Mouse (Mus musculus) hindbrain, embryonic 10.5 days (tissue): ENCODE data around the gene 4931428L18Rik. TPM values are rescaled to one million over a fixed set of nuclear protein-coding genes. Genes with fewer than 3 reads are reported as not detected.

ENCODE experiments used
- DNase-seq: peaks from one replicate; pipeline ENCODE4 v3.0.0-alpha.2; 2017; ENCODE audit warnings: low spot score
- H3K27ac ChIP-seq: fragments of 300-500 bp; sonication (generic); 2 replicates; pipeline ENCODE4 v1.5.1; 2016; ENCODE audit warnings: mild to moderate bottlenecking, moderate library complexity
- H3K27me3 ChIP-seq: fragments of 300-500 bp; sonication (generic); 2 replicates; pipeline ENCODE4 v1.6.1; 2016; ENCODE audit warnings: mild to moderate bottlenecking; ENCODE audit not compliant: poor library complexity, insufficient read depth, severe bottlenecking
- H3K36me3 ChIP-seq: fragments of 300-500 bp; sonication (generic); 2 replicates; pipeline ENCODE4 v1.6.1; 2016; ENCODE audit warnings: mild to moderate bottlenecking, moderate library complexity
- H3K4me1 ChIP-seq: fragments of 300-500 bp; sonication (generic); replicated peaks from 2 replicates; pipeline ENCODE4 v1.6.1; 2016; ENCODE audit warnings: mild to moderate bottlenecking
- H3K4me3 ChIP-seq: fragments of 300-500 bp; sonication (generic); 2 replicates; pipeline ENCODE4 v1.5.1; 2016; ENCODE audit warnings: mild to moderate bottlenecking, moderate library complexity
- H3K9me3 ChIP-seq: fragments of 300-500 bp; sonication (generic); 2 replicates; pipeline ENCODE4 v1.6.1; 2016; ENCODE audit warnings: mild to moderate bottlenecking, moderate library complexity
- WGBS: fragments of 180-500 bp; shearing (Covaris S2); methylation state at CpG from one replicate; pipeline ENCODE4 v1.1.7; 2016; 5-methylcytosine and 5-hydroxymethylcytosine counted together
- polyA plus RNA-seq: library from polyadenylated mRNA; unstranded; fragments of >200 nt; fragmentation: Nextera tagmentation; extraction: Ambion mirVana; gene quantifications from 2 replicates; pipeline ENCODE4 v1.2.1, GENCODE M21; 2016

Gene 4931428L18Rik
- polyA plus RNA-seq = not detected in 2 replicates

- H3K9me3 ChIP-seq = no peaks in the 10 kb centered on the region
- DNase-seq = no peak
- H3K4me3 ChIP-seq = no peak within 1 kb of the TSS
- no peaks in the 10 kb centered on the region for H3K27me3 ChIP-seq
- 87% methylated on average over 7 of the region's 7 CpGs for WGBS
- H3K4me1 ChIP-seq = no peaks in the 10 kb centered on the region
- no peak within 1 kb of the TSS for H3K27ac ChIP-seq
- no peaks in the 10 kb centered on the region for H3K36me3 ChIP-seq
Observed at GRCm38 (mm10) chr1:31222564-31222963, at the start of gene 4931428L18Rik, which contains the start of gene Pih1d3. Gene 4931428L18Rik, minus strand, starts transcription at chr1:31222684. Gene Pih1d3, plus strand, starts transcription at chr1:31222838.

GRCm38 (mm10) chr1:31260218-31260923 lies 37.9 kb upstream of the 4931428L18Rik start:
- Histone ChIP-seq H3K4me1 (no peaks in the 10 kb centered on the region), H3K4me3 (no peak overlapping the region), H3K27me3 (no peaks in the 10 kb centered on the region), H3K36me3 (no peaks in the 10 kb centered on the region), H3K27ac (no peak overlapping the region), H3K9me3 (no peaks in the 10 kb centered on the region)
- WGBS = 81% methylated on average over 10 of the region's 10 CpGs
- DNase-seq = no peak

DNA sequence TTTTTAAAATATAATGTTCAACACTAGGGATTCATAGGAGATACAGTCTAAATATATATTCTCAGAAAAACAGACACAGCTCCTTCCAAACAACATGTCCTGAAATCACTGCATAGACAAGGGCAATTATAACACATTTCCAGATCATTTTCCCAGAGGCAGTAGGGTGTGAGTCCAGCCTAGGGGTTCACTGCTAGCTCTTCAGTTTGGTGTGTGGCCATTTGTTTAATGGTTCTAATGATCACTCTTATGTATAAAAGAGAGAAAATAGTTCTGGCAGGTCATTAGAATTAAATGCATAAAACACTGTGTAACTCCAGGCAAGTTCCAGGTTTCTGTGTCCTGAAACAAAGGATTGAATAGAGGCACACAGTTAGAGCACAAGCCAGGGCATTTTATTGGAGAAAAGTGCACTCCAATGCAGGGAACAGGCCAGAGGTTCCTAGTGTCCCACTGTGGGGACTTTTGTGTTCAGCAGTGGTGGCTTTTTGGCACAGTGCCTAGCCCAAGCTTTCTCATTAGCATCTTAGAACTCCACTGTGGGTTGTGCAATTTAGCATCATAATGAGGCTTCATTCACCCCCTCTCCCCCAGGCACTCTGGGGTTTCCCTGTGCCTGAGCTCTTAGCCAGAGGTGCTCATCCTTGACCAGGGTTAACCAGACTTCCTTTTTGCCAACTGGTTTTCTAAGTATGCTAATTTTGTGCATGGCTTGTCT lies 11.0 kb upstream of the 4931428L18Rik start:
- no peak for DNase-seq
- Histone ChIP-seq H3K27me3 (no peaks in the 10 kb centered on the region), H3K4me3 (no peak overlapping the region)

GRCm38 (mm10) chr1:31220599-31221250 lies 1.8 kb downstream of the 4931428L18Rik start:
- 93% methylated on average over 4 of the region's 4 CpGs for WGBS

More for the DNA sequence above, 11.0 kb upstream of the 4931428L18Rik start:
- Histone ChIP-seq H3K4me1 (peaks cover 6% of the 10 kb centered on the region), H3K36me3 (no peaks in the 10 kb centered on the region), H3K27ac (no peak overlapping the region), H3K9me3 (no peaks in the 10 kb centered on the region)

DNA sequence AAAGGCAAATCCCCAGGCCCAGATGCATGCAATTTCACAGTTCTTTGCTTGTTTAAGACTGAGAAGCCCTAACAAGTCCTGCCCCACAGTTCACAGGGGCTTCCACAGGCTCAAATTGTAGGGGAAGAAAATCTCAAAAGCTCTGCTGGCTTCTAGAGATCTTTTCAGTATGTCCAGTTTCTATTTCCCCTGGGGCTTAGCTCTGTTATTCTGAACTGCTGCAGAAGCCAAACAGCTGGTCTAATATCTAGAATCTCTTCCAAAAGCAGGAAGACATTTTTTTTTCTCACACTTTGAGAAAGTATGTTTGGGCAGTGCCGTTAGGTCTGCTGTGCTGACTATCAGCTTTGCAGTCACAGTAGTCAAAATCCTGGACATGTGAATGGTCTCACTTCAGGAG lies 7.7 kb downstream of the 4931428L18Rik start:
- H3K9me3 ChIP-seq = no peaks in the 10 kb centered on the region
- no peak for DNase-seq
- H3K27ac ChIP-seq = no peak overlapping the region
- no peaks in the 10 kb centered on the region for H3K36me3 ChIP-seq
- H3K27me3 ChIP-seq = no peaks in the 10 kb centered on the region
- no peaks in the 10 kb centered on the region for H3K4me1 ChIP-seq
- 85% methylated on average over 1 of the region's 1 CpGs for WGBS
- H3K4me3 ChIP-seq = no peak overlapping the region

More at GRCm38 (mm10) chr1:31220599-31221250, 1.8 kb downstream of the 4931428L18Rik start:
- Histone ChIP-seq H3K36me3 (no peaks in the 10 kb centered on the region), H3K4me3 (no peak overlapping the region), H3K4me1 (no peaks in the 10 kb centered on the region), H3K27ac (no peak overlapping the region), H3K9me3 (no peaks in the 10 kb centered on the region), H3K27me3 (no peaks in the 10 kb centered on the region)
- no peak for DNase-seq

DNA sequence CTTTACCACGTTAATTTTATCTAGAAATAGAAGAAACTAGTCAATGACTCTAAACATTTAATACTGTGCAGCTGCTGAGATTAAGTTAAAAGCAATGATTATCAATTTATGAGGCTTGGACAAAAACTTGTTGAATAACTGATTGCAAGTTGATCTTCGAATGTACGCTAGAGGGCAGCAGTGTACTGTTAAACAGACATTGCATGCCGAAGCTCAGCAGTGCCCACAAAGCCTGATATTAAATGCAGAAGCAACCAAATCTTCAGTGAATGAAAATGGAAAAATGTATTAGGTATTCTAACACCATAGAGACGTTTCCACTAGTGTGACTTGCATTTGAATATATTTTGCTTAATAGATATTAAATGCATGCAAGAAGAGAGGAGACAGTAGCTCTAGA lies 12.3 kb downstream of the 4931428L18Rik start:
- DNase-seq = peak; percentile 17
- Histone ChIP-seq H3K36me3 (no peaks in the 10 kb centered on the region), H3K9me3 (no peaks in the 10 kb centered on the region), H3K27ac (no peak overlapping the region), H3K4me1 (no peaks in the 10 kb centered on the region), H3K4me3 (no peak overlapping the region), H3K27me3 (no peaks in the 10 kb centered on the region)
- WGBS = 2% methylated on average over 5 of the region's 5 CpGs

DNA sequence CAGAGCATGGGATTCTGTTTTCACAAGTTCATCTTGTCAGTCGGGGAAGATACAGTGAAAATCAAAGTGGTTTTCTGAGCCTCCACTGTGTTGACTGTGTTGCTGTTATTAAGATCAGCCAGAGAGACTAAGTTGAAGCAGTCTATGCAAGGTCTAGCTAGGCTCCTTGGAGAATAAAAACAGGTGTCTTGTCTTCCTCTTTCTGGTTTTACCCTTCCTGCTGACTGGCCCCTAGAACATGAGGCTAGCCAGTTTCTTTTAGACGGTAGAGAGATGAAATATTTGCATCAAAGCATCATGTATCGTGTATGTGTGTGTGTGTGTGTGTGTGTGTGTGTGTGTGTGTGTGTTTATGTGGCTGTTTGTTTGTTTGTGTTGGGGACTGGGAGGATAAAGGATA lies 16.7 kb downstream of the 4931428L18Rik start:
- H3K4me3 ChIP-seq = no peak overlapping the region
- 86% methylated on average over 3 of the region's 3 CpGs for WGBS
- H3K4me1 ChIP-seq = no peaks in the 10 kb centered on the region
- no peaks in the 10 kb centered on the region for H3K9me3 ChIP-seq
- H3K27ac ChIP-seq = no peak overlapping the region
- H3K27me3 ChIP-seq = no peaks in the 10 kb centered on the region
- H3K36me3 ChIP-seq = no peaks in the 10 kb centered on the region
- DNase-seq = no peak

DNA sequence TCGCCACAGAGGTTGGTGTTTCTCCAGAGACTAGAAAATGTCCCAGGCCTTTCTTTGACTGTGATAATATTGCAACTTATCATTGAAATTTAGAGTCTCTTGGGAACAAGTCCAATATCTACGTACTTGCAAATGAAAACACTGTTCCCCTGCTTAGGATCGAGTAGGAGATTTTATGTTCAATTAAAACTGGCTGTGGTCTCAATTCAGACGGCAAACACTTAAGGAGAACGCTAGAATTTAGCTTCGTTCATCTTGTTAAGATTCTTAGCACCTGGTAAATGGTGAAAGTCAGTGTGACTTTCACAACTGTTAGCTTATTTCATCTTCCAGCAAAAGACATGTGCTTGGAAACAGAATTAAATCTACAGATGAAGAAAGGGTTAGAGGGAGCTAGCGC lies 17.1 kb downstream of the 4931428L18Rik start:
- WGBS = 87% methylated on average over 7 of the region's 7 CpGs
- Histone ChIP-seq H3K27me3 (no peaks in the 10 kb centered on the region), H3K27ac (no peak overlapping the region), H3K4me1 (no peaks in the 10 kb centered on the region), H3K9me3 (no peaks in the 10 kb centered on the region), H3K36me3 (no peaks in the 10 kb centered on the region), H3K4me3 (no peak overlapping the region)
- DNase-seq = no peak

DNA sequence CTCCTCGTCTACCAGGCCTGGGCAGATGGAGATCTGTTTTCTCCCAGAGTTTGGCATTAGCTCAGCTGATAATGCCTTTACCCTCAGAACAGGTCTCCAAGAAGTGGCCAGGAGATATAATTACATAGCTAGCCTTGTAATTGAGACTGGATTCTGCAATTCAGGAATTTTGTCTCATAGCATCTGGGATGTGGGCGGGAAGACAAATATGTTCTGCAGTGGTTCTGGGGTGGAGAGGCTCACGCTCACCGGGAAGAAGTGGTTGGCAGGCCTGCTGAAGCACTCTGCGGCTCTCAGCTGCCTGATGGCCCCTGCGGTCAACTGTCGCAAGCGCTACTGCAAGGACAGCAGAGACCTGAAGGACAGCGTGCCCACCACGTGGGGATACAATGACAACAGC lies 18.7 kb downstream of the 4931428L18Rik start:
- H3K4me3 ChIP-seq = no peak overlapping the region
- no peaks in the 10 kb centered on the region for H3K36me3 ChIP-seq
- no peaks in the 10 kb centered on the region for H3K27me3 ChIP-seq
- no peak overlapping the region for H3K27ac ChIP-seq
- no peak for DNase-seq
- no peaks in the 10 kb centered on the region for H3K4me1 ChIP-seq
- H3K9me3 ChIP-seq = no peaks in the 10 kb centered on the region
- 94% methylated on average over 10 of the region's 10 CpGs for WGBS

GRCm38 (mm10) chr1:31196959-31197358 lies 25.5 kb downstream of the 4931428L18Rik start:
- 92% methylated on average over 3 of the region's 3 CpGs for WGBS
- H3K9me3 ChIP-seq = no peaks in the 10 kb centered on the region
- DNase-seq = no peak

GRCm38 (mm10) chr1:31195633-31196032 lies 26.9 kb downstream of the 4931428L18Rik start:
- Histone ChIP-seq H3K4me1 (no peaks in the 10 kb centered on the region), H3K9me3 (no peaks in the 10 kb centered on the region), H3K27me3 (no peaks in the 10 kb centered on the region), H3K36me3 (no peaks in the 10 kb centered on the region), H3K4me3 (no peak overlapping the region), H3K27ac (no peak overlapping the region)
- 83% methylated on average over 1 of the region's 1 CpGs for WGBS
- no peak for DNase-seq

More at GRCm38 (mm10) chr1:31196959-31197358, 25.5 kb downstream of the 4931428L18Rik start:
- no peaks in the 10 kb centered on the region for H3K27me3 ChIP-seq
- no peaks in the 10 kb centered on the region for H3K4me1 ChIP-seq
- no peaks in the 10 kb centered on the region for H3K36me3 ChIP-seq
- no peak overlapping the region for H3K4me3 ChIP-seq
- no peak overlapping the region for H3K27ac ChIP-seq

GRCm38 (mm10) chr1:31190237-31190866 lies 32.1 kb downstream of the 4931428L18Rik start:
- 81% methylated on average over 10 of the region's 10 CpGs for WGBS
- Histone ChIP-seq H3K27ac (no peak overlapping the region), H3K9me3 (no peaks in the 10 kb centered on the region), H3K4me1 (no peaks in the 10 kb centered on the region), H3K36me3 (no peaks in the 10 kb centered on the region), H3K27me3 (no peaks in the 10 kb centered on the region), H3K4me3 (no peak overlapping the region)
- DNase-seq = no peak
